Mouse (Mus musculus) heart, adult 2 months (tissue): ENCODE data around the gene Senp6. TPM values are rescaled to one million over a fixed set of nuclear protein-coding genes. Genes with fewer than 3 reads are reported as not detected.

Experiments used
- DNase-seq, 2 experiments: peaks; one replicate each; pipeline ENCODE4 v3.0.0; 2021
- H3K27ac ChIP-seq: fragments of 200-600 bp; 2 replicates; pipeline ENCODE4 v1.8.1; 2022
- H3K27me3 ChIP-seq: fragments of 200-500 bp; 2 replicates; pipeline ENCODE4 v1.6.1; 2012; ENCODE audit warnings: mild to moderate bottlenecking, low read length, inconsistent platforms, mixed read lengths; ENCODE audit not compliant: control insufficient read depth, insufficient read depth
- H3K36me3 ChIP-seq: fragments of 200-500 bp; 2 replicates; pipeline ENCODE4 v1.6.1; 2012; ENCODE audit warnings: low read length, inconsistent platforms; ENCODE audit not compliant: control insufficient read depth, insufficient read depth
- H3K4me1 ChIP-seq: fragments of 200-500 bp; 2 replicates; pipeline ENCODE4 v1.6.1; 2011; ENCODE audit warnings: low read length; ENCODE audit not compliant: control insufficient read depth, insufficient read depth
- H3K4me3 ChIP-seq: fragments of 200-600 bp; 2 replicates; pipeline ENCODE4 v1.8.1; 2022
- H3K79me2 ChIP-seq: fragments of 200-500 bp; replicated peaks from 2 replicates; pipeline ENCODE4 v1.6.1; 2012; ENCODE audit warnings: mild to moderate bottlenecking, inconsistent platforms, low read length, moderate library complexity, mixed read lengths; ENCODE audit not compliant: control insufficient read depth, insufficient read depth
- H3K9ac ChIP-seq: fragments of 200-500 bp; 2 replicates; pipeline ENCODE4 v1.6.1; 2012; ENCODE audit warnings: low read depth, mild to moderate bottlenecking, control low read depth, inconsistent platforms, low read length, mixed read lengths
- CTCF ChIP-seq: fragments of 200-600 bp; IDR thresholded peaks from 2 replicates; pipeline ENCODE4 v1.8.1; 2022; ENCODE audit warnings: antibody characterized with exemption, mild to moderate bottlenecking, moderate library complexity
- EP300 ChIP-seq: fragments of 200-500 bp; IDR thresholded peaks from 2 replicates; pipeline ENCODE4 v1.6.1; 2011; ENCODE audit warnings: low read depth, low read length, control low read depth; ENCODE audit not compliant: insufficient read depth
- POLR2A ChIP-seq: fragments of 200-500 bp; IDR thresholded peaks from 2 replicates; pipeline ENCODE4 v1.6.1; 2011; ENCODE audit warnings: mild to moderate bottlenecking, low read depth, low read length, control low read depth; ENCODE audit not compliant: insufficient read depth
- WGBS: fragments of 180-500 bp; shearing (Covaris S2); methylation state at CpG from one replicate; pipeline ENCODE4 v1.1.7; 2018; 5-methylcytosine and 5-hydroxymethylcytosine counted together
- intact Hi-C: fragments of 180-260 bp; cut with DNase I; formaldehyde crosslinking; loops from one replicate; pipeline ENCODE4 v1.15.1; 2025
- polyA plus RNA-seq: library from polyadenylated mRNA; depleted of rRNA; stranded (reverse); fragments of >200 nt; gene quantifications from 2 replicates; pipeline ENCODE4 v1.2.3, GENCODE M21; 2012
- total RNA-seq, 2 experiments: library from RNA; stranded (reverse); gene quantifications; 2 replicates each; pipeline ENCODE4 v1.2.3; 2021

Senp6 gene
- total and polyA plus RNA-seq, 3 experiments = 9.6 to 72.7 (median 62.5) TPM

DNA sequence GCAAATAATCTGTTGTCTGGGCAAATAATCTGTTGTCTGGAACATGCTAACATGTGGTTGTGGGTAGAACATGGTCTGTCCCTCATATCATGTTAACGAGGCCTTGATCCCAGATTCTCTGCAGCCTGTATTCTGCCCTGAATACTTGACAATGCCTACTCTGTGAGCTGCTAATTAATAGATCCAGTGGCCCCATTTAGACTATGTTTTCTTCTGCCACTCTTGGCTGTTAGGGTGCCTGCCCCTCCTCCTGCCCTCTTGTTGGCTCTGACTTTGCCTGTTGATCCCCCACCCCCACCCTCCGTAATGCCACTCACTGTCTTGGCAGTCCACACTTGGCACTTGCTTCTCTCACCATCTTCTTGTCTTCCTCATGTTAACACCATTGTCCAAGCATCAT is 112.0 kb downstream of the Senp6 start:
- TF ChIP-seq CTCF = no peak
- TF ChIP-seq EP300 = no peak
- intact Hi-C loops = no loop called here

GRCm38 (mm10) chr9:80179688-80180087 is 113.0 kb downstream of the Senp6 start:
- intact Hi-C loops = no loop called here
- 73% methylated on average over 4 of the region's 4 CpGs for WGBS
- Histone ChIP-seq H3K79me2 (peaks cover 7% of the 10 kb centered on the region; the same call in 1 of the 2 replicates), H3K9ac (no peak overlapping the region), H3K4me1 (peaks cover 6% of the 10 kb centered on the region), H3K4me3 (no peak overlapping the region), H3K27me3 (no peaks in the 10 kb centered on the region), H3K36me3 (peaks cover 2% of the 10 kb centered on the region; the same call in 1 of the 2 replicates), H3K27ac (no peak overlapping the region)
- DNase-seq = no peak
- TF ChIP-seq EP300 (no peak), POLR2A (no peak), CTCF (no peak)

More for the DNA sequence above, 112.0 kb downstream of the Senp6 start:
- 71% methylated on average over 2 of the region's 2 CpGs for WGBS
- no peak for DNase-seq
- no peak overlapping the region for H3K27ac ChIP-seq
- H3K9ac ChIP-seq = no peak overlapping the region
- H3K4me1 ChIP-seq = peaks cover 7% of the 10 kb centered on the region
- H3K36me3 ChIP-seq = peaks cover 2% of the 10 kb centered on the region; the same call in 1 of the 2 replicates
- no peaks in the 10 kb centered on the region for H3K27me3 ChIP-seq
- H3K4me3 ChIP-seq = no peak overlapping the region
- peaks cover 7% of the 10 kb centered on the region; the same call in 1 of the 2 replicates for H3K79me2 ChIP-seq

DNA sequence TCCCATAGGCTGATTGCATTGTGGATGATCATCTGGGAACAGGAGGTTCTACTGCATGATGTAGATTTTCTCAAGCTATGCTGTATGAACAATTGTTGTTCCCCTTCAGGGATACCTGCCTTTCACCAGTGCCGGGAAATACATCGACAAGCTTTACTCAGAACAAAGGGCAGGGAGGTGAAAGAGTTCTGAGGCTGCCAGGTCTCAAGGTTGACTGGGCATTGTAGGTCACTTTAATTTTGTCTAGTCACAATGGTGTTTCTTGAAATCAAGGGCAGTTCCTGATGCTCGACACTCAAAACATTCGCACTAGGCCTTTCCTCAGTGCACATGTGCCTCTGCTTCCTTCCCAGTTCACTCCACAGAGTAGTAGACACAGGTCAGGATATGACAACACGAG is 114.1 kb downstream of the Senp6 start:
- intact Hi-C loops = no loop called here
- peaks cover 7% of the 10 kb centered on the region for H3K79me2 ChIP-seq
- DNase-seq = no peak
- no peak for TF ChIP-seq CTCF
- TF ChIP-seq POLR2A = no peak
- TF ChIP-seq EP300 = no peak
- 35% methylated on average over 5 of the region's 5 CpGs for WGBS
- H3K36me3 ChIP-seq = peaks cover 2% of the 10 kb centered on the region; the same call in 1 of the 2 replicates
- peak overlapping the region; percentile 26; the same call in 1 of the 2 replicates for H3K27ac ChIP-seq
- no peak overlapping the region for H3K4me3 ChIP-seq
- H3K4me1 ChIP-seq = peaks cover 6% of the 10 kb centered on the region
- H3K27me3 ChIP-seq = no peaks in the 10 kb centered on the region
- no peak overlapping the region for H3K9ac ChIP-seq

DNA sequence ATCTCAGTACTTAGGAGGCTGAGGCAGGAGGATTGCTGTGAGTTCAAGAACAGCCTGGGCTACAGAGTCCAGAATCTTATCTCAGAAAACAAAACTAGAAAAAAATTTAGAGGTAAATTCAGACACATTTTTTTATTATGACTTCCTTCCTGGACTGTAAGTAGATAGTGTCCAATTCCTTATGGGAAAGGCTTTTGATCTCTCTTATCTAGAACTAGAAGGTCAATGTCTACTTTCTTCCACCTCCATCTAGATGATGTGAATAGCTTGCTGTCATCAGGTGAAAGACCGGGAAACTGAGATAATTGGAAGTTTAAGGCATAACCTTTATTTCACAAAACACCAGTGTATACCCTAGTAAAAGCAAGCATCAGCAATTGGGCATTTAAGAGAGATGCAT is 115.0 kb downstream of the Senp6 start:
- WGBS = 59% methylated on average over 1 of the region's 1 CpGs
- H3K36me3 ChIP-seq = no peaks in the 10 kb centered on the region
- no peak overlapping the region for H3K4me3 ChIP-seq
- no peak for TF ChIP-seq CTCF
- no peak for TF ChIP-seq POLR2A
- no peak for TF ChIP-seq EP300
- no peak for DNase-seq
- no peak overlapping the region for H3K27ac ChIP-seq
- intact Hi-C loops = no loop called here
- no peak overlapping the region for H3K9ac ChIP-seq
- H3K79me2 ChIP-seq = peaks cover 7% of the 10 kb centered on the region
- no peaks in the 10 kb centered on the region for H3K27me3 ChIP-seq
- H3K4me1 ChIP-seq = peaks cover 7% of the 10 kb centered on the region

GRCm38 (mm10) chr9:80184138-80184537 is 117.4 kb downstream of the Senp6 start:
- TF ChIP-seq EP300 (no peak), CTCF (no peak), POLR2A (no peak)
- 79% methylated on average over 5 of the region's 5 CpGs for WGBS
- H3K4me3 ChIP-seq = no peak overlapping the region
- H3K4me1 ChIP-seq = peaks cover 3% of the 10 kb centered on the region
- H3K9ac ChIP-seq = no peak overlapping the region
- H3K27ac ChIP-seq = no peak overlapping the region
- H3K36me3 ChIP-seq = no peaks in the 10 kb centered on the region
- intact Hi-C loops = no loop called here
- DNase-seq = no peak
- H3K79me2 ChIP-seq = peaks cover 9% of the 10 kb centered on the region
- no peaks in the 10 kb centered on the region for H3K27me3 ChIP-seq

DNA sequence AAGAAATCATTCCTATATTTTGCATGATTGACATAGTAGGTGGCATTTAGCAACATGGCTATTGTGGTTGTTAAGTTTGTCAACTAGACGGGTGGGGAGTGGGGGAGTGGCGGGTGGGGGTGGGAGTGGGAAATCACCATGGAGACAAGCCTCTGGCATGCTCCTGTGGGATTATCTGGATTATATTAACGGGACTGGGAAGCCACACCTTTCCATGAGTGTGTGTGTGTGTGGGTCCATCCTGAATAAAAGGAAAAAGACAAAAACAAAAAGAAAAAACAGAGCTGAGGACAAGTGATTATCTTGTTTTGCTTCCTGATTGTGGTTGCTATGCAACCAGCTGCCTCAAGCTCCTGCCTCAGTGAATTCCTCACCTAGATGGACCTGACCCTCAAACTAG is 119.0 kb downstream of the Senp6 start:
- intact Hi-C loops = no loop called here
- TF ChIP-seq POLR2A (no peak), CTCF (no peak), EP300 (no peak)
- WGBS = 49% methylated on average over 3 of the region's 3 CpGs

GRCm38 (mm10) chr9:80186693-80187092 is 120.0 kb downstream of the Senp6 start:
- Histone ChIP-seq H3K36me3 (no peaks in the 10 kb centered on the region), H3K9ac (no peak overlapping the region), H3K4me3 (no peak overlapping the region), H3K27me3 (no peaks in the 10 kb centered on the region), H3K4me1 (peaks cover 1% of the 10 kb centered on the region), H3K27ac (no peak overlapping the region), H3K79me2 (peaks cover 7% of the 10 kb centered on the region)
- 94% methylated on average over 8 of the region's 8 CpGs for WGBS
- TF ChIP-seq POLR2A (no peak), EP300 (no peak), CTCF (no peak)
- intact Hi-C loops = no loop called here
- no peak for DNase-seq

More for the DNA sequence above, 119.0 kb downstream of the Senp6 start:
- H3K4me3 ChIP-seq = no peak overlapping the region
- no peaks in the 10 kb centered on the region for H3K27me3 ChIP-seq
- peaks cover 7% of the 10 kb centered on the region for H3K79me2 ChIP-seq
- no peak overlapping the region for H3K27ac ChIP-seq
- peaks cover 3% of the 10 kb centered on the region for H3K4me1 ChIP-seq
- H3K36me3 ChIP-seq = no peaks in the 10 kb centered on the region
- DNase-seq = no peak
- H3K9ac ChIP-seq = no peak overlapping the region
